Mouse (Mus musculus) sigmoid colon, adult 10 weeks (tissue): ENCODE results near the gene Mib2. TPM values are rescaled to one million over a fixed set of nuclear protein-coding genes. Genes with fewer than 3 reads are reported as not detected.

ENCODE experiments used
- polyA plus RNA-seq: library from polyadenylated mRNA; stranded (reverse); fragments of 350-450 nt; fragmentation: Illumina TruSeq; extraction: RNeasy Lipid Tissue Mini Kit (QIAGEN cat#74804); gene quantifications from one replicate; pipeline ENCODE4 v1.2.3, GENCODE M21; 2014; ENCODE audit warnings: low read depth, low replicate concordance

Mib2 gene
- polyA plus RNA-seq = 1.3 TPM

GRCm38 (mm10) chr4:155668689-155669597 lies at the start of gene Mib2:
TSS of gene Mib2 (minus strand) at chr4:155669198.

DNA sequence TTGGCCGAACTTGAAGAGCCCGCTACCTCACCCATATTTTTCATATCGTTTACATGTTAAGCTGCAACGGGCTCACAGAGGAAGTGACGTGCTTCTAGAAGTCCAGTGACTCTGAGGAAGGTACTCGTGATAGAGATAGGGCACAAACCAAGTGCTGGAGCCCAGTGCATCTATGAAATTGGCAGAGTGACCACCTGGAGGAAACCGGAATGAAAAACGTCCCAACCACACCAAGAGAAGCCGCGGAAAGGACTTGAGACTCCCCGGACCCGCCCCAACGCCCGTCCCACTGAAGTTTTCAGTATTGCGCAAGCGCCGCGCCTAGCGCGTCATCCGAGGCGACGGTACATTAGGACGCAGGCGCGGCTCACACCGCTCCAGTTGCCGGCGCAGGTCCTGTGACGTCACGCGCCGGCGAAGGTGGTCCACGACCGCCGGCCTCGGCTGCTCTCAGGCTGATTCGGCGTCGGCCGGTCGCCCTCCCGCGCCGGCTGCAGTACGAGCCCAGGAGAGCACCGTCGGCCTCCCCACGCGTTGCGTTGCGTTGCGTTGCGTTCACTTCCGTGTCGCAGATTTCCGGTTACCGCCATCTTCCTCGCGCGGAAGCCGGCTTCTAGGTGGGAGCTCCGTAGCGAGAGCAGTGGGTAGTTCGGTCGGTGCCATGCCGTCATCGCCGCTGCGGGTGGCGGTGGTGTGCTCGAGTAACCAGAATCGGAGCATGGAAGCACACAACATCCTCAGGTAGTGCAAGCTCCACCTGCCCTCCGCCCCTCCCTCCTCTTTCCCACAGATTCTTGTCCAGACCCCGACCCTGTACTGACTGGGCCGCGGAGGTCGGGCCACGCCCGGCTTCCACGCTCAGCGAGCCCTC lies 36.0 kb upstream of the Mib2 start, which contains the start of gene Ssu72:
Ssu72 (plus strand) TSS at position 80 of the 871 bp plus-strand sequence.

GRCm38 (mm10) chr4:155694111-155694481 lies 25.1 kb upstream of the Mib2 start, which contains the start of gene Fndc10:
TSS of gene Fndc10 (plus strand) at chr4:155694342.

DNA sequence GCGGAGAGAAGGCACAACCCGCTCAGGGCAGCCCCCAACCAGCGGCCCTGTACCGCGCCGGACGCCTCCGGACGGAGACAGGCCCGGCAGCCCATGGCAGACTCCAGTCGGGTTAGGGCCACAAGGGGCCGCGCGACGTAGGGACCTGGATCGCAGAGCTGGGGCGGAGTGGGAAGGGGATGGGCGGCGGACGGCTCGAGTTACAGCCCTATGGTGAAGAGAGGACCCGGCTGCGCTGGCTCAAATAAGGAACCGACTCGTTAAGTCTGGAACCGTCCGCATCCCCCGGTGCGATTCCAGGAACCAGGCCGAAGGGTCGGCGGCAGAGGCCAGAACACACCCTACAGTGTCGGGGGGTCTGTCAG lies 15.9 kb downstream of the Mib2 start, which contains the start of gene Mmp23:
Mmp23 (minus strand) TSS at position 299 of the 365 bp plus-strand sequence.

DNA sequence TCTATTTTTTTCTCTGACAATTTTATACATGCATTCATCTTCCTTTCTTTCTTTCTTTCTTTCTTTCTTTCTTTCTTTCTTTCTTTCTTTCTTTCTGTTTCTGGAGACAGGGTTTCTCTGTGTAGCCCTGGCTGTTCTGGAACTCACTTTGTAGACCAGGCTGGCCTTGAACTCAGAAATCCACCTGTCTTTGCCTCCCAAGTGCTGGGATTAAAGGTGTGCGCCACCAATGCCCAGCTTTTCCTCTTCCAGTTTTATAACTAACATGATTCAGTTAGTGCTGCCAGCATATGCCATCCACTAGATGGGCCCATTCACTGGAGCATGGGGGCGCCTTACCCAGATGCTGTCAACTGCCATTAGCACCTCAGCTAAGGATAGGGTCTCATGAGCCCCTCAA lies 23.7 kb downstream of the Mib2 start, which contains the start of gene Gm10563:
Gm10563 (minus strand) TSS at position 101 of the 400 bp plus-strand sequence.

GRCm38 (mm10) chr4:155624338-155625291 lies 44.4 kb downstream of the Mib2 start, which contains the start of gene Cdk11b:
TSS of gene Cdk11b (plus strand) at chr4:155624854.

Other genes starting within 250 kb of the Mib2 start
- not detected for gene Tmem52, start 200.1 kb downstream of the Mib2 start, polyA plus RNA-seq
- gene Gnb1, start 177.8 kb downstream of the Mib2 start, polyA plus RNA-seq = 249 TPM
- gene Nadk, start 106.8 kb downstream of the Mib2 start, polyA plus RNA-seq = 60.5 TPM
- 12.6 TPM for gene Slc35e2, start 67.8 kb downstream of the Mib2 start, polyA plus RNA-seq
- gene Cdk11b, start 44.3 kb downstream of the Mib2 start, polyA plus RNA-seq = 70.4 TPM
- gene Gm10563, start 23.8 kb downstream of the Mib2 start, polyA plus RNA-seq = not detected
- gene Mmp23, start 15.8 kb downstream of the Mib2 start, polyA plus RNA-seq = 0.54 TPM
- not detected for gene Fndc10, start 25.1 kb upstream of the Mib2 start, polyA plus RNA-seq
- gene Ssu72, start 35.6 kb upstream of the Mib2 start, polyA plus RNA-seq = 110 TPM
- not detected for gene Tmem240, start 65.6 kb upstream of the Mib2 start, polyA plus RNA-seq
- 5.1 TPM for gene Atad3a, start 91.9 kb upstream of the Mib2 start, polyA plus RNA-seq
- 0.63 TPM for gene Vwa1, start 105.5 kb upstream of the Mib2 start, polyA plus RNA-seq
- gene Tmem88b, start 116.7 kb upstream of the Mib2 start, polyA plus RNA-seq = 0.98 TPM
- gene Ankrd65, start 121.2 kb upstream of the Mib2 start, polyA plus RNA-seq = not detected
- 39.1 TPM for gene Mrpl20, start 133.7 kb upstream of the Mib2 start, polyA plus RNA-seq
- 177 TPM for gene Ccnl2, start 143.3 kb upstream of the Mib2 start, polyA plus RNA-seq
- 4.8 TPM for gene Aurkaip1, start 162.1 kb upstream of the Mib2 start, polyA plus RNA-seq
- 52.4 TPM for gene Mxra8, start 170.5 kb upstream of the Mib2 start, polyA plus RNA-seq
- gene Dvl1, start 178.2 kb upstream of the Mib2 start, polyA plus RNA-seq = 1.5 TPM
- 0.13 TPM for gene Tas1r3, start 194.2 kb upstream of the Mib2 start, polyA plus RNA-seq
- 7.8 TPM for gene Cptp, start 200.2 kb upstream of the Mib2 start, polyA plus RNA-seq
- 2.7 TPM for gene Ints11, start 200.3 kb upstream of the Mib2 start, polyA plus RNA-seq
- 1.3 TPM for gene Pusl1, start 222.6 kb upstream of the Mib2 start, polyA plus RNA-seq
- gene Acap3, start 222.6 kb upstream of the Mib2 start, polyA plus RNA-seq = 0.47 TPM